Mouse (Mus musculus): ENCODE data around the gene Gm49394. TPM values are rescaled to one million over a fixed set of nuclear protein-coding genes. Genes with fewer than 3 reads are reported as not detected.

Gene Gm49394
- polyA plus RNA-seq, 1 experiment from 2014 or later: not detected

- Histone ChIP-seq H3K9me3 (ENCODE audit: control insufficient read depth) (peaks cover 6% of the 10 kb centered on the region; the same call in 1 of the 2 replicates), H3K4me3 (ENCODE audit: low read depth, low read length) (no peak overlapping the region), H3K27me3 (replicated peaks; ENCODE audit: control insufficient read depth, insufficient read depth, low read length) (peaks cover 60% of the 10 kb centered on the region), H3K27ac (ENCODE audit: low read depth, low read length) (peak overlapping the region; percentile 57; the same call in 1 of the 2 replicates), H3K4me1 (replicated peaks; ENCODE audit: control insufficient read depth, insufficient read depth, low read length) (no peaks in the 10 kb centered on the region), H3K9ac (ENCODE audit: low read depth, low read length) (no peak overlapping the region), H3K4me2 (replicated peaks; ENCODE audit: low read depth) (0 out of 2 replicates have a peak overlapping the region, but pooled peaks have one; percentile 69), H3K36me3 (ENCODE audit: control insufficient read depth, insufficient read depth) (no peaks in the 10 kb centered on the region; the same call in 1 of the 2 replicates)
- no peak for ATAC-seq
- 41% methylated on average over 5 of the region's 5 CpGs for WGBS
- no peak for TF ChIP-seq CTCF (IDR thresholded peaks at IDR 0.05; ENCODE audit: low read depth)
Observed at GRCm38 (mm10) chr7:142665364-142665763, 4.4 kb downstream of the Gm49394 start.

GRCm38 (mm10) chr7:142664465-142665029, 5.2 kb downstream of the Gm49394 start:
- peaks cover 68% of the 10 kb centered on the region for H3K27me3 ChIP-seq (replicated peaks; ENCODE audit: control insufficient read depth, insufficient read depth, low read length)
- no peaks in the 10 kb centered on the region; the same call in 1 of the 2 replicates for H3K36me3 ChIP-seq (ENCODE audit: control insufficient read depth, insufficient read depth)
- peak overlapping the region; percentile 69 for H3K4me2 ChIP-seq (replicated peaks; ENCODE audit: low read depth)
- no peak overlapping the region for H3K27ac ChIP-seq (ENCODE audit: low read depth, low read length)
- no peak for ATAC-seq
- WGBS: 12% methylated on average over 9 of the region's 9 CpGs
- no peaks in the 10 kb centered on the region for H3K9me3 ChIP-seq (ENCODE audit: control insufficient read depth)
- TF ChIP-seq CTCF (IDR thresholded peaks at IDR 0.05; ENCODE audit: low read depth): no peak
- H3K4me3 ChIP-seq (ENCODE audit: low read depth, low read length): peak overlapping the region; percentile 40
- no peak overlapping the region; the same call in 1 of the 2 replicates for H3K9ac ChIP-seq (ENCODE audit: low read depth, low read length)
- 0 out of 2 replicates have a peak, but pooled peaks cover 3% of the 10 kb centered on the region for H3K4me1 ChIP-seq (replicated peaks; ENCODE audit: control insufficient read depth, insufficient read depth, low read length)

GRCm38 (mm10) chr7:142663931-142664421, 5.8 kb downstream of the Gm49394 start:
- H3K9me3 ChIP-seq (ENCODE audit: control insufficient read depth): no peaks in the 10 kb centered on the region
- H3K36me3 ChIP-seq (ENCODE audit: control insufficient read depth, insufficient read depth): no peaks in the 10 kb centered on the region; the same call in 1 of the 2 replicates
- 0 out of 2 replicates have a peak, but pooled peaks cover 3% of the 10 kb centered on the region for H3K4me1 ChIP-seq (replicated peaks; ENCODE audit: control insufficient read depth, insufficient read depth, low read length)
- H3K4me2 ChIP-seq (replicated peaks; ENCODE audit: low read depth): peak overlapping the region; percentile 69
- peak overlapping the region; percentile 28 for H3K27ac ChIP-seq (ENCODE audit: low read depth, low read length)
- 2% methylated on average over 53 of the region's 53 CpGs for WGBS
- peak overlapping the region; percentile 54 for H3K9ac ChIP-seq (ENCODE audit: low read depth, low read length)
- peak overlapping the region; percentile 40 for H3K4me3 ChIP-seq (ENCODE audit: low read depth, low read length)
- TF ChIP-seq CTCF (IDR thresholded peaks at IDR 0.05; ENCODE audit: low read depth): 0 out of 2 replicates have a peak, but pooled peaks have one; percentile 2
- H3K27me3 ChIP-seq (replicated peaks; ENCODE audit: control insufficient read depth, insufficient read depth, low read length): peaks cover 72% of the 10 kb centered on the region
- ATAC-seq: no peak

GRCm38 (mm10) chr7:142663151-142663550, 6.6 kb downstream of the Gm49394 start:
- Histone ChIP-seq H3K9me3 (ENCODE audit: control insufficient read depth) (no peaks in the 10 kb centered on the region), H3K4me1 (replicated peaks; ENCODE audit: control insufficient read depth, insufficient read depth, low read length) (0 out of 2 replicates have a peak, but pooled peaks cover 3% of the 10 kb centered on the region), H3K4me2 (replicated peaks; ENCODE audit: low read depth) (peak overlapping the region; percentile 69), H3K27ac (ENCODE audit: low read depth, low read length) (no peak overlapping the region), H3K27me3 (replicated peaks; ENCODE audit: control insufficient read depth, insufficient read depth, low read length) (peaks cover 80% of the 10 kb centered on the region), H3K36me3 (ENCODE audit: control insufficient read depth, insufficient read depth) (no peaks in the 10 kb centered on the region; the same call in 1 of the 2 replicates), H3K9ac (ENCODE audit: low read depth, low read length) (no peak overlapping the region), H3K4me3 (ENCODE audit: low read depth, low read length) (peak overlapping the region; percentile 40)
- 30% methylated on average over 5 of the region's 5 CpGs for WGBS
- TF ChIP-seq CTCF (IDR thresholded peaks at IDR 0.05; ENCODE audit: low read depth): no peak
- no peak for ATAC-seq

- H3K4me3 ChIP-seq (ENCODE audit: low read depth, low read length): peak overlapping the region; percentile 49
- no peak for TF ChIP-seq CTCF (IDR thresholded peaks at IDR 0.05; ENCODE audit: low read depth)
- no peak overlapping the region for H3K27ac ChIP-seq (ENCODE audit: low read depth, low read length)
- no peak for ATAC-seq
- H3K9me3 ChIP-seq (ENCODE audit: control insufficient read depth): no peaks in the 10 kb centered on the region
- no peaks in the 10 kb centered on the region for H3K36me3 ChIP-seq (ENCODE audit: control insufficient read depth, insufficient read depth)
- H3K9ac ChIP-seq (ENCODE audit: low read depth, low read length): no peak overlapping the region
- H3K4me2 ChIP-seq (replicated peaks; ENCODE audit: low read depth): peak overlapping the region; percentile 83
- H3K4me1 ChIP-seq (replicated peaks; ENCODE audit: control insufficient read depth, insufficient read depth, low read length): 0 out of 2 replicates have a peak, but pooled peaks cover 3% of the 10 kb centered on the region
- H3K27me3 ChIP-seq (replicated peaks; ENCODE audit: control insufficient read depth, insufficient read depth, low read length): peaks cover 88% of the 10 kb centered on the region
Observed at GRCm38 (mm10) chr7:142661811-142662210, 7.9 kb downstream of the Gm49394 start.

- Histone ChIP-seq H3K9ac (ENCODE audit: low read depth, low read length) (peak overlapping the region; percentile 60), H3K4me3 (ENCODE audit: low read depth, low read length) (peak overlapping the region; percentile 49), H3K4me1 (replicated peaks; ENCODE audit: control insufficient read depth, insufficient read depth, low read length) (0 out of 2 replicates have a peak, but pooled peaks cover 3% of the 10 kb centered on the region), H3K27me3 (replicated peaks; ENCODE audit: control insufficient read depth, insufficient read depth, low read length) (peaks cover 86% of the 10 kb centered on the region), H3K36me3 (ENCODE audit: control insufficient read depth, insufficient read depth) (no peaks in the 10 kb centered on the region), H3K4me2 (replicated peaks; ENCODE audit: low read depth) (peak overlapping the region; percentile 83), H3K9me3 (ENCODE audit: control insufficient read depth) (no peaks in the 10 kb centered on the region), H3K27ac (ENCODE audit: low read depth, low read length) (peak overlapping the region; percentile 91)
- ATAC-seq: no peak
- TF ChIP-seq CTCF (IDR thresholded peaks at IDR 0.05; ENCODE audit: low read depth): no peak
- WGBS: 4% methylated on average over 25 of the region's 25 CpGs
Observed at GRCm38 (mm10) chr7:142661046-142661445, 8.7 kb downstream of the Gm49394 start.
